ENCODE assay signal across 9 mouse cellular contexts in genomic region chr3:96435557-96436091, GRCm38 (mm10). TPM values are rescaled to one million over a fixed set of nuclear protein-coding genes. Genes with fewer than 3 reads are reported as not detected.
A peak's percentile ranks its signal among the peaks of the same experiment; 100 is the strongest.
DNase-seq lines count a peak whose midpoint lies in the region; ATAC-seq and TF ChIP-seq lines count a peak whose summit lies in the region.
"Had no signal": no experiment of that assay in that cellular context is flagged by ENCODE, and none has a peak within 500 bp of the region (broad histone marks: within the 10 kb centered on the region; RNA-seq: fewer than 3 reads in every experiment).

No protein-coding gene starts in this region.

- DNase-seq in hindbrain, embryonic 10.5 days (ENCODE audit: low spot score): peak; percentile 65
- peak; percentile 76 for DNase-seq in liver
- DNase-seq in right cerebral cortex, adult 18-20 months: peak; percentile 20
- DNase-seq in gastrocnemius, adult 2 months: no peak
- DNase-seq in adrenal gland, adult 18-20 months (ENCODE audit: low spot score in 2 of 2): no peak

- peaks cover 8% of the 10 kb centered on the region for H3K9me3 ChIP-seq in megakaryocyte, embryonic 14.5 days
- H3K9me3 ChIP-seq in hindbrain, embryonic 10.5 days: no peaks in the 10 kb centered on the region

- intact Hi-C loops in gastrocnemius, adult 2 months (cut with DNase I): no loop called here

- H3K36me3 ChIP-seq in megakaryocyte, embryonic 14.5 days (replicated peaks; ENCODE audit: low read length): no peaks in the 10 kb centered on the region
- H3K36me3 ChIP-seq in hindbrain, embryonic 10.5 days: no peaks in the 10 kb centered on the region

- H3K4me1 ChIP-seq in megakaryocyte, embryonic 14.5 days: peaks cover 16% of the 10 kb centered on the region
- no peaks in the 10 kb centered on the region for H3K4me1 ChIP-seq in cortical plate, adult 2 months (ENCODE audit: control insufficient read depth, insufficient read depth, low read length)
- peaks cover 27% of the 10 kb centered on the region for H3K4me1 ChIP-seq in hindbrain, embryonic 10.5 days (replicated peaks)

- no peak overlapping the region for H3K27ac ChIP-seq in cortical plate, adult 2 months (ENCODE audit: insufficient read depth, low read length)
- peak overlapping the region; percentile 50; the same call in 1 of the 2 replicates for H3K27ac ChIP-seq in hindbrain, embryonic 10.5 days
- H3K27ac ChIP-seq in gastrocnemius, adult 2 months: no peak overlapping the region

- H3K4me3 ChIP-seq in megakaryocyte, embryonic 14.5 days (replicated peaks): peak overlapping the region; percentile 88
- H3K4me3 ChIP-seq in cortical plate, adult 2 months (ENCODE audit: insufficient read depth, low read length): peak overlapping the region; percentile 12
- peak overlapping the region; percentile 49 for H3K4me3 ChIP-seq in hindbrain, embryonic 10.5 days
- no peak overlapping the region for H3K4me3 ChIP-seq in gastrocnemius, adult 2 months

- no peak for TF ChIP-seq CTCF in cortical plate, adult 2 months (IDR thresholded peaks at IDR 0.05; ENCODE audit: extremely low read depth, insufficient read depth, low read length)
- TF ChIP-seq CTCF in gastrocnemius, adult 2 months (IDR thresholded peaks at IDR 0.05): no peak

- ATAC-seq in megakaryocyte, adult 5-6 weeks (ENCODE audit: poor library complexity, severe bottlenecking): no peak

- WGBS in hindbrain, embryonic 10.5 days: under 1% methylated on average over 26 of the region's 26 CpGs

- TF ChIP-seq POLR2A in cortical plate, adult 2 months (IDR thresholded peaks at IDR 0.05; ENCODE audit: extremely low read depth, insufficient read depth, low read length): no peak

- peaks cover 80% of the 10 kb centered on the region for H3K27me3 ChIP-seq in megakaryocyte, embryonic 14.5 days (replicated peaks)
- H3K27me3 ChIP-seq in hindbrain, embryonic 10.5 days (ENCODE audit: insufficient read depth, poor library complexity, severe bottlenecking): peaks cover 97% of the 10 kb centered on the region

RNA-seq across cellular contexts. Expression of gene BC107364, which starts 16.5 kb away (rescaled TPM):
- not detected in 2 replicates for polyA plus RNA-seq in megakaryocyte, embryonic 14.5 days (2012; ENCODE audit: insufficient read depth, low replicate concordance)
- not detected in 2 replicates for total RNA-seq in megakaryocyte, adult 5-6 weeks (2015)
- total RNA-seq in megakaryocyte, adult 5-6 weeks (2017): not detected in 2 replicates
- not detected in 2 replicates for polyA plus RNA-seq in cortical plate, adult 2 months (2012; rRNA removed)
- 0.25 TPM in 1 of 2 replicates, not detected in the other for polyA plus RNA-seq in hindbrain, embryonic 10.5 days (2016; fragmentation: Nextera tagmentation; extraction: Ambion mirVana)
- not detected for total RNA-seq in gastrocnemius, adult 2 months (2021)
- total RNA-seq in adrenal gland, adult 18-20 months (2021): not detected
- polyA plus RNA-seq: gonadal fat pad, adult 2 months had no signal

Comparison
In these comparisons a context has a peak if more than half of its experiments do, and no peak if none do; other contexts are left out.
1. DNase-seq: peak in hindbrain, embryonic 10.5 days (single experiment), liver (single experiment) and right cerebral cortex, adult 18-20 months (single experiment); none in gastrocnemius, adult 2 months (single experiment) and adrenal gland, adult 18-20 months (0 of 2).